Mouse (Mus musculus) ovary, postnatal 36 days (tissue): ENCODE results near the gene Faxc.

Experiments used
- DNase-seq: peaks from one replicate; pipeline ENCODE4 v3.0.0; 2022; ENCODE audit warnings: low spot score, mixed read lengths

Gene Faxc

DNA sequence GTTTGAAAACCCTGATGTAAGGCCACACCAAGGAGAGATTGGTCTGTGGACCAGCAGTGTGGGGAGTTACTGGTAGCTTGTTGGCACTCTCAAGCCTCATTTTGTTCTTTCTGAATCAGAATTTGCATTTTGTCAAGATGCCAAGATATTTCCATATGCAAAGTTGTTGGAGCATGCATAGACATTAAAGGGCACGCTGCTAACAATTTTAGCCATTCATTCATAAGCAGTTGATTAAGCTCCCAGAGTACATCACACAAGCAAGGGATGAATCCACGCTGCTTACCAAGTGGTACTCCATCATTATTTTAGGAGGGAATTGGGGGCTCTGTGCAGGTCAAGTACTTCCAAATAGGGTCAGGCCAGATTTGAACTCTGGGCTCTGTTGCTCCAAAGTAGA lies 98.8 kb downstream of the Faxc start:
- DNase-seq, result no peak
